Mouse (Mus musculus) R1 (cell line): ENCODE data around the gene Cx3cl1.

Experiments used
- DNase-seq: peaks from one replicate; pipeline ENCODE4 v3.0.0-alpha.2; 2018; ENCODE audit warnings: low read depth, low spot score

The Cx3cl1 gene

DNA sequence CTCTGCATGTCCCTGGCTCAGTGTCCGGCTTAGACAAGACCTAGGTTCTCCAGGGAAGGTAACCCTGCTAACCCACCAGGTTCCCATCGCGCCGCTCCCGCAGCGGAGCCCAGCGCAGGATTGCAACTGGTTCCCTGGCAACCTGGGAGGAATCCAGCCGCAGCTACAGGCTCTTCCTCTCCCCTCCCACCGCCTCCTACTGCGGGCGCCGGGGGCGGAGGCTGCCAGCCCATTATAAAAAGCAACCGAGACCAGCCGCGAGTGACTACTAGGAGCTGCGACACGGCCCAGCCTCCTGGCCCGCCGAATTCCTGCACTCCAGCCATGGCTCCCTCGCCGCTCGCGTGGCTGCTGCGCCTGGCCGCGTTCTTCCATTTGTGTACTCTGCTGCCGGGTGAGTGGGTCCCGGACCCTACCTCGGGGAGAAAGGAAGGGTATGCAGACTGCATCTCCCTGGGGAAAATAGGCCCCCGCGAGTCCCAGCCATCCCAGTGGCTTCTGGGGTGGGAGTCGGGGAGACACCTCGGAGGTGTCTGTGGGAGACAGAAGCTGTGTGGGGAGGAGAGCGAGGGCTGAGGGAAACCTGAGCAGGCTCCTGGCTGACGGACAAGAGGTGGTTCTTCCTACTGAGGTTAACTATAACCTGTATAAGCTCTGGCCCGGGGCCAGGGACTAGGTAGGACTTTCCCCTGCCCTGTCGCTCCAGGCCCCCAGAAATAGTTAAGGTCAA lies at the start of gene Cx3cl1:
Gene Cx3cl1 (plus strand): TSS at position 69 of the 730 bp plus-strand sequence.
- peak; percentile 92 for DNase-seq

- DNase-seq: no peak
Measured at GRCm38 (mm10) chr8:94725998-94726397, 45.8 kb upstream of the Cx3cl1 start.

- DNase-seq: no peak
Measured at GRCm38 (mm10) chr8:94729301-94729700, 42.5 kb upstream of the Cx3cl1 start.

DNA sequence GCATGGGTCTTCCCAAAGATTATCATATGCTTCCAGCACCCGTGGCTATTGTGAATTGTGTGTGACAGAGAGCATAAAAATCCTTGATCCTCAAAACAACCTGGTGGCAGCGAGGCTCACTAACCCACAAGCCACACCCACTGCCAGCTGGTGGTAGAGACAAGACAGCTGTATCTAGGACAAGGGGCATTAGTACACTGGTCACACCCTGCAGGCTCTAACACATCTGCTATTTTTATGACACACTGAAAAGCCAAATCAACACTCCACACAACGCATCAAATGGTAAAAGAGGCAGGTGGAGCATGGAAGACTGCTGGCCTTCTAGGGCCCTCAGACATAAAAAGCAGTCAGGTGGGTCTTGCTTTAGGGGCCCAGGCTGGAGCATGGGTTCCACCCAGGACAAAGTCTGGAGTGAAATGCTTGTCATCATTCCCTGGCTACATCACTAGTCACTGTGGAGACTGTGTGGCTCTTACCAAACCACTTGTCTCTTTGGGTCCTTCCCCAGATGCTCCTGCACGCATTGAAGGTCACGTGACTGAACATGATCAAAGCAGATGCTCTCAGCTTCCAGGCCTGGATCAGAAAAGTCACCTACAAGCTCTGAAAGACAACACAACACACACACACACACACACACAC lies 37.9 kb upstream of the Cx3cl1 start:
- no peak for DNase-seq

DNA sequence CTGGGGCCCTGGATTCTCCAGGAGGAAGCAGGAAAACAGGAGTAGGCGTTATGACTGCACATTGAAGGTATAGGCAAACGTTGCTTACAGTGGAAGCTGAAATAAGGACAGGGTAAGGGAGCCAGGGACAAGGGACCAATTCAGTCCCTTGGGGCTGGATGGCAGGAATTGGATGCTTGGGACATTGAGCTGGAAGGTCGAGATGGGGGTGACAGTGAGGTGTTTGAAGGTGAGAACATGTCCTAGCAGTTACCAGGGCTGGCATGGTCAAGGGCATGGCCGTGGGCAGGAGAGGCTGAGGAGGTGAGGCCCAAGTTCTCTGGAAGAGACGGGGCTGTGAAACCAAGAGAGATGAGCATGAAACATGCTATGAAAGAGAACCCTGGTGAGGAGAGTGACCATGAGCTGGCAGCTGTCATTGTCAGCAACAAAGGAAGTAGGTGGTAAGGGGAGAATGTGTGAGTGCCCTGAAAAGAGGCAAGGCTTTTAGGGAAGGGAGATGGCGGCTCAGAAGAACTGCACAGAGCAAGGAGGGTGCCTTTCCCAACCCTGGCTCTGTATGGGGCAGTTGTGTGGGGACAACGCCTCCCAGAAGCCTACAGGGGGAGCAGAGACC lies 37.0 kb upstream of the Cx3cl1 start:
- no peak for DNase-seq

DNA sequence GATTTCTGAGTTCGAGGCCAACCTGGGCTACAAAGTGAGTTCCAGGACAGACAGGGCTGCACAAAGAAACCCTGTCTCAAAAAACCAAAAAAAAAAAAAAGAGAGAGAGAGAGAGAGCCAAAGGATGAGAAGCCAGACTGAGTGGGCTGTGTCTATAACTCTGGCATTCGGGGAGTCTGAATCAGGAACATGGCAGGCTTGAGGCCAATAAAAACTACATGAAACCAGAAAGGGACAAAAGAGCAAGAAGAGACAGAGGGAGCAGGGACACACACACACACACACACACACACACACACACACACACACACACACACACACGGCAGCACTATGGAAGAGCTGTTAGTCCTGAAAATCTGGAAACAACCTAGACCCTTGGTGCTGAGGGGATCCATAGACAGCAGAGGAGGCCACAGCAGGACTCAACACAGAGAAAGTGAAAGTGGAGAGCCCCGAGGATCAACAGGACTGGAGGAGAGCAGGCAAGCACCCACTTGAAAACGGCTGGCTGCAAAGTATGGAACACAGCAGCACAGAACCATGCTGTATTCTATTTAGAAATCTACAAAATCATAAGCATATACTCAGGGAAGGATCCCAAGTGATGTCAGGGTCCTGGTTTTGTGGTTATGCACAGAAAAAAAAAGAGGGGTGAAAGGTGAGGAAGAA lies 36.2 kb upstream of the Cx3cl1 start:
- DNase-seq: no peak

DNA sequence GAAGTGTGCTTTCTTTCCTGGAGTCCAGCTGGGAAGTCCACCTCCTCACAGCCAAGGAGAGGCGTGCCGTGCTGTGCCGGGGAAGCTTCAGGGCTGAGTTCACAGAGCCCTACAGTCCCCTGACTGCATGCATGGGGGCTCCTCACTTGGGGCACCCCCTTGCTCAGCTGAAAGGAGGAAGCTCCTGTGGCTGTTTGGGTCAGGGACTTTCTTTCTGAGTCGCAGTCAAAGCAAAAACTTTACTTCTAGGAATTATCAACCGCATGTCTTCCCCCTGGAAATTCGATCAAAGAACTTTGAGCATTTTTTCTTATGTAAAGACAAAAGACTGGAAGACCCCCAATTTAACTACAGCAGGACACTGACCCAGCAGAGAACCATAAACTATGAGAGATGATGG lies 32.0 kb upstream of the Cx3cl1 start:
- DNase-seq: no peak

DNA sequence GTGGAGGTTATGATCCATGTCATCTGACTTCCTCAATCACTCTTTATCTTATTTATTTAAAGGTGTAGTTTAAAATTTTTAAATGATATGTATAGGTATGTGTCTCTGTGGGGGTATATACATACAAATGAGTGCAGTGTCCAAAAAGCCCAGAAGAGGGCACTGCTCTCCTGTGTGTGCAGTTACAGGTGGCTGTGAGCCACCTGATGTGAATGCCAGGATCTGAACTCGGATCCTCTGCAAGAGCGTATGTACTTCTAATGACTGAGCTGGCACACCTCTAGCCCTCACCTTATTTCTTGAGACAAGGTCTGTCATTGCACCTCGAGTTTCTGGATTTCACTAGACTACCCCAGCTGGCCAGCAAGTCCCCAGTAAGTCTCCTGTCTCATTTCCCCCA lies 31.2 kb upstream of the Cx3cl1 start:
- DNase-seq: peak; percentile 43

- no peak for DNase-seq
Measured at GRCm38 (mm10) chr8:94741726-94742125, 30.1 kb upstream of the Cx3cl1 start.

DNA sequence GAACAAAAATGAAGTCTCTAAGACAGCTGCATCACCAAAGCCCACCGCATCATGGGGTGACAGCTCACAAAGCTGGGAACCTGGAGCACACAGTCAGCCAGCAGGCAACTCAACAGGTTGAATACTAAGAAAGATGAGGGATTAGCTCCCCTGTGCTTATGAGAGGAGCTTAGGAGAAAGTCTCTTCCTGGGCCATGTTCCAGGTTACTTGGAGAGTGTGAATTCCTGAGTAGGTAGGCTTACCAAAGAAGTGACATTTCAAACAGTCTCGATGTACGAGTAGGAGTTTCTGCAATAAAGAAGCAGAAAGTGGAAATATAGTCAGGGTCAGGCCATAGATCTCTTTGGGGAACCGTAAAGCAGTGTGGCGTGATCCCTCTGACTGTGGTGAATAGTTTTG lies 27.3 kb upstream of the Cx3cl1 start:
- no peak for DNase-seq

- no peak for DNase-seq
Measured at GRCm38 (mm10) chr8:94744972-94745371, 26.8 kb upstream of the Cx3cl1 start.

DNA sequence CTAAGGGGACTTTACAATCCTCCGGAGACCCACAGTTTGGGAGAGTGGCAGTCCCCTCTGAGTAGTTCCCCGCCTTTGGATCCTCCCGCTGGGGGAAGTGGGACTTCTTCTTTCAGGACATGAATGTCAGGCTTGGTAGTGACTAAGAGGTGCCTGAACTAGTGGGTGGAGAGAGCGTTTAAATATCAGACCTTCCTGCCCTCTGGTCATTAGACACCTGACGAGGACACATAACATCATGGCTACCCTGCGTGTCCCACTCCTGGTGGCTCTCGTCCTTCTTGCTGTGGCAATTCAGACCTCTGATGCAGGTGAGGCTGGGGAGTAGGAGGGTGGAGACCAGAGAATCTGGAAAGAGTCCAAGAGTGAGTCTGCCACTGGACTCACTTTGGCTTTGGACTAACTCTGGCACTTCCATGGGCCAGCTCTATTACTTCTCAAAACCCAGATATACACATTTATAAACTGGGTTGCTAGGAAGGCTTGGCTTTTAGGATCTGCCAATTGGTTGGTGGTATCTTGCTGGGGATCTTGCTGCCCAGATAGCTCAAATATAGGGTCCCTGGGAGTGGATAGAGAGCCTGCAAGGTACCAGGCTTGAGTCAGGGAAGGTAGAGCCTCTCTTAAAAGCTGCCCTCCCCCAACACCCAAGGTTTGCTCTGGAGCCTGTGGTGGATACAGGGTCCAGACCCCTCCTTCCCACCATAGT lies 26.2 kb upstream of the Cx3cl1 start, which contains the start of gene Ccl22:
Gene Ccl22 (plus strand): TSS at position 115 of the 709 bp plus-strand sequence.
- no peak for DNase-seq

DNA sequence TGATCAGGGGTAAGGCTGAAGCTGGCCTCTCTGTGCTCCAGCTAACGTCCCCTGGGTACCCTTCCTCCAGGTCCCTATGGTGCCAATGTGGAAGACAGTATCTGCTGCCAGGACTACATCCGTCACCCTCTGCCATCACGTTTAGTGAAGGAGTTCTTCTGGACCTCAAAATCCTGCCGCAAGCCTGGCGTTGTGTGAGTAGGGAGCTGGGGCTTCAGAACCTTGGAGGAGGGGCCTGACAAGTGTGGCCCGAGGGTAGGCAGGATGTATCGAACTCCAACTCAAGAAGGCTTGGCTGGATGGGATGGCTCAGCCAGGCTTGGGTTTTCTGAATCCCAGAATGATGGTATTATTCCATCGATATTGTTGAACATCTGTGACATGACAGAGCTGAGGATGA lies 25.0 kb upstream of the Cx3cl1 start:
- DNase-seq: no peak

DNA sequence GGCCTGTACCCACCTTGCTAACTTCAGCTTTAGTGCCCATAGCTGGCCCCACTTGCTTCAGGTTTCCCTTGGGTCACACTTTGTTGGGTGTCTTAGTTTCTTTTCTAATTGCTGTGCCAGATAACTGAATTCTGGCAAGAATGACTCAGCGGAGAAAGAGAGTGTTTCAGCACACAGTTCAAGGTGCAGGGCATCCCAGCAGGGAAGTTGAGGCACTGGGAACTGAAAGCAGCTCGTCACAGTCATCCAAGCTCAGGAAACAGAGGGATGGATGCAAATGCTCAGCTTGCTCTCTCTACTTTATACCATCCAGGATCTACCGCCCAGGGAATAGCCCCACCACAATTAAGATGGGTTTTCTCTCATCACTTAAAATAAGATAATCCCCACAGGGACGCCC lies 23.4 kb upstream of the Cx3cl1 start:
- no peak for DNase-seq

DNA sequence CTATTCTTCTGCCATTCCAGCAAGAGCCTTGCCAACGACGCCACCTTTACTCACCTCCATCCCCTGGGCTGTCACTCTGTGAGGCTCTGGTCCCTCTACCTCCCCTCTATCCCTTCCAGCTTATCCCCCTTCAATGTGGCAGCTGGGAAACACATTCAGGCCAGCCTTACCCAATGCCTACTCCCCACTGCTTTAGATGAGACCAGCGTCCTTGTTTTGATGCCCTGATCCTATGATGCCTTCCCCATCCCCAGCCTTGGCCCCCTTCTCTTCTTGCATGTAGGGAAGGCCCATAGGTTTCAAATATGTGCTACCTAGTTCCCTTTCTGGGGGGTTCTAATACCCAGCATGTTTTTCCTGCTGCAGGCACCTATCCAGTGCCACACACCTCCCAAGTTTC lies 21.9 kb upstream of the Cx3cl1 start:
- DNase-seq: no peak

- no peak for DNase-seq
Measured at GRCm38 (mm10) chr8:94751023-94751849, 20.6 kb upstream of the Cx3cl1 start.

DNA sequence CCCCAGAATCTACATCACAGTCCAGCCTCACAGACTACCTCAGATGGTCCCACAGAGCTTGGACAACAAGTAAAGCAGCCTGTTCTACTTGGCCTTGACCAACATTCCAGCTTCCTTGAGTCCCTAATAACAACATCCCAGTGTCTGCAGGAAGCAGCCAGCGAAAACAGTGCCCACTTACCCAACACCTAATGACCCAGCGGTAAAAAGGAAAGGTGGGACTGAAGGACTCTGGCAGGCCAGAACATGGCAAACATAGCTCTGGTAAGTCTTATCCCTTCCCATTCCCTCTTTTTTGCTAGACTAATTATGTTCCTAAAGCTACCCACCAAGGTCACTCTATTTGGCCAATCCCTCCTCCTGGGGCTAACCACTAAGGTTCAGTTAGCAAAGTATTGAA lies 17.8 kb upstream of the Cx3cl1 start:
- no peak for DNase-seq

- no peak for DNase-seq
Measured at GRCm38 (mm10) chr8:94754486-94754885, 17.3 kb upstream of the Cx3cl1 start.

DNA sequence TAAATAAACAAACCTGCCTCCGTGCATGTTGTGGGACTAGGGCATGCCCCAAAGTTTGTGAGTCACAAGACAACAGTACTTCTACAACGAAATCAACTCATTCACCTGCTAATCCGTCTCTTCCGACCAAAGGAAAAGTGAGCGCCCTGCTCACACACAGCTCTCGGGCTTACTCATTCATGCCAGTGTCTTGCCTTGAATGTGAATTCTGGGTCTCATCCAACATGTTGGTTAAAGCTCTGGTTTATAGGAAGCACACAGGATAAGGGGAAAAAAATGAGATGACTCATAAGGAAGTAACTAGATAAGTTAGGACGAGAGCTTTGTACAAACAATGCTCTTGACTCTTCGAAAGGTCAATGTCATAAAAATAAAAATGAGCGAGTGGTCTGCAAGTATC lies 4.8 kb upstream of the Cx3cl1 start:
- DNase-seq: no peak

DNA sequence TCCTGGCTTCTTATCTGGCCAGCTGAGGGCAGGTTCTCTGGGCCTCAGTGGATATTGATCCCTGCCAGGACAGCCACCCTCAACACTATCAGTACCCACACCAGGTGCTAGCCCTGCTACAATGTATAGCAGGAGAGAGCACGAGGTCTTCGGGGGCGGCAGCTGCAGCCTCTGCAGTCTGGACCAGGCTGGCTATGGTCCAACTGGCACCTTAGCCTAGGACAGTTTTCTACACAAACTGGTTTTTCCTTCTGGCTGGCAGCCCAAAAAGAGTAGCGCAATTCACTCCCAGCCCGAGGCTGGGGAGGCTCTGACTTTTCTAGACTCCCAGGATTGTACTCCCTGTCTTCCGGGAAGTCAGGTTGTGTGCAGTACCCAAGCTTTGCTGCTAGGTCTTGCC lies 864 bp upstream of the Cx3cl1 start:
- DNase-seq: no peak

DNA sequence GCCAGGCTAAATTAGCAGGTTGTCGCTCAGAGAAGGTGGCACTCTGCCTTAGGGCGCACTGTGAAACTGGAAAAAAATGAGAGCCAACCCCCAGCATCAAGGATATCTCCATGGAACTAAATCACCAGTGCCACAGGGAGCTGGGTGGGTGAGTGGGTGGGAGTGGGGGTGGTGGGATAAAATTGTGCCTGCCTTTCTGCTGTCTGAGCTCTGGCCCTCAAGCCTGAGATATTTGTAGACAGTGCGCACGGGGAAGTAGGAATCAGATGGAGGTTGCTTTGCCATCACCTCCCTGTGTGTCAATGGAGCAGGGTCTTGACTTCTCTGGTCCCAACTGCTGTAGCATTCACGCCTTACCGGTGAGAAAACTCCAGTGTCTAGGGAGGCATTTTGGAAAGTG lies 1.2 kb downstream of the Cx3cl1 start:
- DNase-seq: no peak
